Mouse (Mus musculus) CH12.LX (cell line): ENCODE measurements around the gene Dnajc13. TPM values are rescaled to one million over a fixed set of nuclear protein-coding genes. Genes with fewer than 3 reads are reported as not detected.

Experiments used
- DNase-seq: peaks from one replicate; pipeline ENCODE4 v3.0.0-alpha.2; 2013; ENCODE audit errors: extremely low read depth
- H3K27ac ChIP-seq: 2 replicates; pipeline ENCODE4 v1.5.1; 2012; ENCODE audit warnings: low read depth, mild to moderate bottlenecking, control low read depth, moderate library complexity; ENCODE audit not compliant: insufficient read depth
- H3K27me3 ChIP-seq: replicated peaks from 2 replicates; pipeline ENCODE3; 2012; ENCODE audit warnings: inconsistent platforms
- H3K36me3 ChIP-seq, 2 experiments: replicated peaks in 1 of 2; 2 replicates each; pipeline versions ENCODE3 to v1.6.1; 2012; ENCODE audit warnings: inconsistent platforms in 1 of 2, low read length in 1 of 2, mild to moderate bottlenecking in 1 of 2, mixed read lengths in 1 of 2, moderate library complexity in 1 of 2; ENCODE audit not compliant: control insufficient read depth in 1 of 2, insufficient read depth in 1 of 2
- H3K4me1 ChIP-seq, 2 experiments: 2 replicates each; pipeline ENCODE4 v1.6.1; 2012; ENCODE audit warnings: inconsistent platforms in 1 of 2, moderate library complexity in 1 of 2; ENCODE audit not compliant: insufficient read depth in 2 of 2, control insufficient read depth in 1 of 2
- H3K4me2 ChIP-seq: 2 replicates; pipeline ENCODE4 v1.6.1; 2012; ENCODE audit warnings: low read depth, mild to moderate bottlenecking, control low read depth; ENCODE audit not compliant: poor library complexity, insufficient read depth, severe bottlenecking
- H3K4me3 ChIP-seq, 3 experiments: fragments of 150-350 bp in 1 of 3; sonication (generic) in 1 of 3; replicated peaks in 1 of 3; 2 replicates each; pipeline versions ENCODE3 to v1.5.1; 2011 to 2012; ENCODE audit warnings: low read depth in 2 of 3, low read length in 2 of 3, mild to moderate bottlenecking in 2 of 3, moderate library complexity in 2 of 3, control low read depth in 1 of 3, improper control_type of control experiment in 1 of 3, inconsistent platforms in 1 of 3, mixed read lengths in 1 of 3; ENCODE audit not compliant: poor library complexity in 1 of 3
- H3K79me2 ChIP-seq: replicated peaks from 2 replicates; pipeline ENCODE4 v1.6.1; 2012; ENCODE audit warnings: mild to moderate bottlenecking, moderate library complexity; ENCODE audit not compliant: control insufficient read depth, poor library complexity, insufficient read depth, severe bottlenecking; ENCODE audit errors: extremely low read depth
- H3K9ac ChIP-seq: 2 replicates; pipeline ENCODE4 v1.6.1; 2012; ENCODE audit warnings: low read depth, mild to moderate bottlenecking, control low read depth, moderate library complexity; ENCODE audit not compliant: insufficient read depth
- H3K9me3 ChIP-seq: replicated peaks from 2 replicates; pipeline ENCODE3; 2012; ENCODE audit warnings: low read length, inconsistent platforms, mixed read lengths
- BHLHE40 ChIP-seq: IDR thresholded peaks from 2 replicates; pipeline ENCODE4 v1.6.1; 2011; ENCODE audit warnings: mild to moderate bottlenecking, low read depth, low read length, improper control_type of control experiment
- E2F4 ChIP-seq: IDR thresholded peaks from 2 replicates; pipeline ENCODE4 v1.6.1; 2011; ENCODE audit warnings: low read depth, low read length, improper control_type of control experiment; ENCODE audit not compliant: insufficient replicate concordance
- ELF1 ChIP-seq: IDR thresholded peaks from 2 replicates; pipeline ENCODE4 v1.6.1; 2014; ENCODE audit warnings: low read depth, mild to moderate bottlenecking, inconsistent platforms, low read length, improper control_type of control experiment
- EP300 ChIP-seq: IDR thresholded peaks from 2 replicates; pipeline ENCODE4 v1.6.1; 2011; ENCODE audit warnings: low read length, improper control_type of control experiment
- GABPA ChIP-seq: IDR thresholded peaks from 2 replicates; pipeline ENCODE4 v1.6.1; 2012; ENCODE audit warnings: low read depth, low read length, improper control_type of control experiment, inconsistent platforms; ENCODE audit not compliant: insufficient replicate concordance
- MAX ChIP-seq: IDR thresholded peaks from 2 replicates; pipeline ENCODE4 v1.6.1; 2011; ENCODE audit warnings: low read length, improper control_type of control experiment
- MAZ ChIP-seq: IDR thresholded peaks from 2 replicates; pipeline ENCODE4 v1.6.1; 2012; ENCODE audit warnings: low read depth, mild to moderate bottlenecking, inconsistent platforms, low read length, improper control_type of control experiment, moderate library complexity
- POLR2AphosphoS2 ChIP-seq: IDR thresholded peaks from 2 replicates; pipeline ENCODE4 v1.6.1; 2011; ENCODE audit warnings: low read depth, low read length, improper control_type of control experiment
- RAD21 ChIP-seq: IDR thresholded peaks from 2 replicates; pipeline ENCODE4 v1.6.1; 2011; ENCODE audit warnings: low read depth, mild to moderate bottlenecking, low read length, improper control_type of control experiment, moderate library complexity
- RCOR1 ChIP-seq: conservative IDR thresholded peaks from 2 replicates; pipeline ENCODE4 v1.6.1; 2012; ENCODE audit warnings: low read depth, mild to moderate bottlenecking, inconsistent platforms, low read length, improper control_type of control experiment
- TCF12 ChIP-seq: IDR thresholded peaks from 2 replicates; pipeline ENCODE4 v1.6.1; 2014; ENCODE audit warnings: low read depth, mild to moderate bottlenecking, inconsistent platforms, low read length, improper control_type of control experiment
- ZNF384 ChIP-seq: IDR thresholded peaks from 2 replicates; pipeline ENCODE4 v1.6.1; 2012; ENCODE audit warnings: low read depth, low read length, improper control_type of control experiment, inconsistent platforms
- dilution Hi-C: fragments of 300-500 bp; cut with MboI; formaldehyde crosslinking; loops from 2 replicates; pipeline ENCODE4 v1.14.3; 2020; ENCODE audit warnings: low sequenced_read_pairs; ENCODE audit not compliant: extremely low pct_unique_long_range_greater_than_20kb, extremely low pct_ligation_motif_present
- in situ Hi-C: fragments of 300-500 bp; cut with MboI; formaldehyde crosslinking; loops from 3 replicates; pipeline ENCODE4 v1.14.3; 2019; ENCODE audit warnings: low sequenced_read_pairs, low pct_ligation_motif_present, low pct_unique_long_range_greater_than_20kb, mixed read lengths
- polyA plus RNA-seq: library from polyadenylated mRNA; unstranded; fragments of >175 nt; gene quantifications from 2 replicates; pipeline ENCODE4 v1.2.1, GENCODE M21; 2012; ENCODE audit warnings: low read depth; ENCODE audit not compliant: insufficient read length
- total RNA-seq, 2 experiments: library from RNA; depleted of rRNA; stranded (reverse); fragments of 300-350 nt in 1 of 2; fragments of >200 nt in 1 of 2; gene quantifications; 2 replicates each; pipeline ENCODE4 v1.2.3; 2012 to 2014

The Dnajc13 gene
- total and polyA plus RNA-seq, 3 experiments: 30.1 to 51.9 (median 30.4) TPM

DNA sequence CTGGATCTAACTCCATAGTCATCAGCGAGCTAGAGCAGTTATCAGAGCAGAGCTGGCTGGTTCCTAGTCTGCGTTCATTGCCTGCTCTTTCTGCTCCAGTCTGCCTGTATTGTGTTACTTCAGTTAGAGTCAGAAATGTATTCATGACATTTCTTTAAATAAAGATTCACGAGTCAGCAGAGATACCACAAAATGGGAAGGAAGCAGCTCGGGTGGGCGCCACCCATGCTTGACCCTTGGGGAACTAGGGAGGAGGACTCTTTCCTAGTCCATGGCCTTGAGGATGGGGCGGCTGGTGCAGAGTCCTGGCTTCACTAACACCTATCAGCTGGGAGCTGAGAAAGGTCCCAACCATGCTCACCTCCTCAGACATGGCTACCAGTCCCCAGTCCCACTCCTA, 122.4 kb downstream of the Dnajc13 start:
- no peak for DNase-seq
- Histone ChIP-seq H3K27me3 (no peaks in the 10 kb centered on the region), H3K4me2 (no peak overlapping the region), H3K27ac (no peak overlapping the region), H3K4me3 (no peak overlapping the region), H3K9me3 (peaks cover 4% of the 10 kb centered on the region)
- in situ Hi-C loops: no loop called here
- TF ChIP-seq RCOR1 (no peak), MAZ (no peak), BHLHE40 (no peak), ELF1 (no peak), ZNF384 (no peak)
- TF ChIP-seq, all 38 proteins: peak for 0
- dilution Hi-C loops: no loop called here
- H3K79me2 ChIP-seq: no peaks in the 10 kb centered on the region
- no peaks in the 10 kb centered on the region for H3K4me1 ChIP-seq
- H3K36me3 ChIP-seq: no peaks in the 10 kb centered on the region
- H3K9ac ChIP-seq: no peak overlapping the region

DNA sequence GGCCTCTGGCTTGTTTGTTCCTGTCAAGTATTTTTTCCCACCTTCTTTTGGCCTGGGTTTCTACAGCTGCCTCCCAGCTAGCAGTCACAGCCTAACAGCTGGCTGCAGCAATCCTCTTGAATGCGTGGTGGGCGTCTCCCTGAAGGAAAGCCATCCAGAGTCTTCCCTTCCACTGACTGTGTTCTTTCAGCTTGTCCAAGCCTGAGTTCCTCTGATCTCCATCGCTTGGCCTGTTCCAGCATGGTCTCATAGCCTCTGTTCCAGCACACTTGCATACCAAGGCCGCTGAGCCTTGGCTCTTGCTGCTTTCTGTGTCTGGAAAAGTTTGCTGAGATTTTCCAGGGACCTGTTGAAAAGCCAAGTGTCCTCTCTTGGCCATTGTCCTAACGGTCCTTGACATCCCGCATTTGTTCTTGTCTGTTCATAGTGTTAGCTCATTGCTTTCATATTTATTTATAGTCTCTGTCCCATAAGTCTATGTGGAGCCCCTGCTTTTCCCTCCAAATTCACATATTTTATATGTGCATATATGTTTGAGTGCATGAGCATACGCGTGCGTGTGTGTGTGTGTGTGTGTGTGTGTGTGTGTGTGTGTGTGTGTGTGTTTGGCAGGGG, 132.5 kb downstream of the Dnajc13 start:
- in situ Hi-C loops: no loop called here
- H3K27me3 ChIP-seq: no peaks in the 10 kb centered on the region
- no peak overlapping the region for H3K27ac ChIP-seq
- no peak for DNase-seq
- peaks cover 0 to 10% of the 10 kb centered on the region in 2 experiments for H3K36me3 ChIP-seq
- TF ChIP-seq TCF12 (no peak), ELF1 (no peak), EP300 (no peak), GABPA (no peak), E2F4 (no peak), MAX (no peak), RAD21 (no peak), POLR2AphosphoS2 (no peak)
- no peak overlapping the region for H3K4me2 ChIP-seq
- H3K79me2 ChIP-seq: no peaks in the 10 kb centered on the region
- H3K4me1 ChIP-seq: peaks cover 2 to 14% of the 10 kb centered on the region in 2 experiments; a peak in 3 of 4 replicates
- H3K4me3 ChIP-seq: no peak overlapping the region
- no peaks in the 10 kb centered on the region for H3K9me3 ChIP-seq
- dilution Hi-C loops: no loop called here
- no peak overlapping the region for H3K9ac ChIP-seq

DNA sequence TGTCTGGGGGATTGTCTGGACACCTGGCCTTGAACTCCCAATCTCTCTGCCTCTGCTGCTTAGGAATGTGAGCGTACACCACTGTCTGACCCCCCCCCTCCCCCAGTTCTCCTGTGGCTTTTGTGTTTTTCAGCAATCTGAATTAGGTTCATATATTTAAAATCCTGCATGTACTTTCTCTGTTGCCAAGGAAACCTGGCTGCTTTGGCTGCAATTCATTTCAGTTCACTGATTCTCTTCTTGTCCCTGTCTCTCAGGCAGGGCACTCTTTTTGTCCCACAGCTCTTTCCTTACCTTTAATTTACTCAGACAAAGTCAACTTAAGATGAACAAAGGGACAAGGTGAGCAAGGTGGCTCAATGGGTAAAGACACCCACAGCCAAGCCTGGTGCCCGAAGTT, 134.6 kb downstream of the Dnajc13 start:
- dilution Hi-C loops: no loop called here
- Histone ChIP-seq H3K79me2 (no peaks in the 10 kb centered on the region), H3K4me3 (no peak overlapping the region), H3K4me2 (no peak overlapping the region), H3K4me1 (peaks cover 2 to 19% of the 10 kb centered on the region in 2 experiments; a peak in 3 of 4 replicates), H3K27ac (no peak overlapping the region), H3K9ac (no peak overlapping the region), H3K36me3 (peaks cover 3 to 24% of the 10 kb centered on the region in 2 experiments), H3K9me3 (no peaks in the 10 kb centered on the region), H3K27me3 (no peaks in the 10 kb centered on the region)
- no peak for TF ChIP-seq ZNF384
- DNase-seq: no peak
- in situ Hi-C loops: no loop called here
